Mouse (Mus musculus): ENCODE measurements around the gene Zfp345. TPM values are rescaled to one million over a fixed set of nuclear protein-coding genes. Genes with fewer than 3 reads are reported as not detected.

Gene Zfp345
- 0.05 and 0.06 TPM in 2 replicates for polyA plus RNA-seq (2012; rRNA removed)

DNA sequence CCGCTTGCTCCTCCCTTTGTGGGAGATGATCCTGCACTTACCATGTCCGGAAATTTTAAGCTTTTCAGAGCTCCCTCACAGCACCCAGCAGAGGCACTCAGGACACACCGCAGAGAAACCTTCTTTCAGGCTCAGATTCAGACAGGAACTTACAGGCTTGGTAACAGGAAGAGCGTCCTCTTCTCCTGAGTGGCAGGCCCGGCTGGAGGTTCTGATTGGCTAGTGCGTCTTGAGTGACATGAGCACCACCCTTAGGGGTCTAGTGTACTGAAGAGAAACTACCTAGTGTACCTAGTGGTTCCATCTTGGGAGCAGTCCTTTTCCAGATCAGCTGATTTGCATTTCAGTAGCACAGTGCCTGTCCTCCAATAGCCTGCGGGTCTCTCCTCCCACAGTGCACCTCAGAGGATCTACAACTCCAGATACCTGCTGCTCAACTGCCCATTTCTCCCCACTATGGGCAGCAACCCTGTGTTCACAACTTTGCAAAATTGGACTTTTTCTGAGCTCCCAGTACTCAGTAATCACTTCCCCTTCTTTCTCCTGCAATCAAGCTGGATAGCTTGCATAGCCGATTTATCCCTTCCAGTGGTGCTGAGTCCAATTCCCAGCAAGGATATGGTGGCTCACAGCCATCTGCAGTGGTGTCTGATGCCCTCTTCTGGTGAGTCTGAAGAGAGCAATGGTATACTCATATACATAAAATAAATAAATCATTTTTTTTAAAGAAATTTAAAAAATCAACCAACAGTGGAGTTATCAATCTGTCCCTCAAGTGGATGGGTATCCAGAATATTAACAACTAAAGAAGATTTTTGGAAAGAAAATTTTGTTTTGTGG lies at the start of gene Zfp345:
TSS of gene Zfp345 (minus strand) at position 153 of the 840 bp plus-strand sequence.

DNA sequence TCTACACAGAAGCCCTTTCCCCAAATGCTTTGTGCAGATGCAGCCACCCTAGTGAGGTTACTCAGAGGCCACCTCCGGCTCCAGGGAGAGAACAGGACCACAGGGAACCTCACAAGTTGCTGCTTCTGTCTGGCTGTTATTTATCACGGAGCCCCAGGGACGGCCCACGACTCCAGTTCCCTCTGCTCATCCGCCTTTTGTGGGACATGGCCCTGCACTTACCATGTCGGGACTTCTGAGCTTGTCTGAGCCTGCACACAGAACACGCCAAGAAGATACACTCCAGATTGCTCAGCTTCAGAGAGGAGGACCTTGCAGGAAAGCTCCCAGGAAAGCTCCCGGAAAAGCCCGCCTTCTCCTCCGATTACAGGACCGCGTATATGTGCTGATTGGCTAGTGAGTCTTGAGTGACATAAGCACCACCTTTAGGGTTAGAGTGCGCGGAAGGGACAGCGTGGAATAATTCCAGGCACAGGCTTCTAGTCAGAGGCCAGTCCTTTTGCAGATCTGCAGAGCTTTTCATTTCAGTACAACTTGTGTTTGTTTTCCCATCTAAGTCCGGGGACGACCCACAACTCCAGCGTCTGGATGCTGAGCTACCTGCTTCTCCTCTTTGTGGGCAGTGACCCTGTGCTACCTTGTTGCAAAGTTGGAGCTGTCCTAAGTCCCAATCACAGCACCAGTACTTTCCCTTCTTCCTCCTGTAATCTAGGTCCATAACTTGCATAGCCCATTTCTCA lies 33.5 kb downstream of the Zfp345 start, which contains the start of gene Zfp442:
TSS of gene Zfp442 (minus strand) at position 307 of the 740 bp plus-strand sequence.

Other genes starting within 250 kb of the Zfp345 start
- 0.68 and 2.5 TPM in 2 replicates for gene Gm21994, start 229.5 kb downstream of the Zfp345 start, polyA plus RNA-seq (2012; rRNA removed)
- 0.06 TPM in 1 of 2 replicates, not detected in the other for gene Gm14124, start 227.6 kb downstream of the Zfp345 start, polyA plus RNA-seq (2012; rRNA removed)
- gene Gm10130, start 161.4 kb downstream of the Zfp345 start, polyA plus RNA-seq (2012; rRNA removed) = 0.73 TPM in 1 of 2 replicates, not detected in the other
- gene 3300002I08Rik, start 122.3 kb downstream of the Zfp345 start, polyA plus RNA-seq (2012; rRNA removed) = 3.1 and 4.2 TPM in 2 replicates
- gene Zfp442, start 33.6 kb downstream of the Zfp345 start, polyA plus RNA-seq (2012; rRNA removed) = 1.5 and 2.7 TPM in 2 replicates
- 0.12 and 0.30 TPM in 2 replicates for gene Cst7, start 85.3 kb upstream of the Zfp345 start, polyA plus RNA-seq (2012; rRNA removed)
- gene Apmap, start 123.5 kb upstream of the Zfp345 start, polyA plus RNA-seq (2012; rRNA removed) = 37.6 and 65.9 TPM in 2 replicates
- 19.2 and 29.4 TPM in 2 replicates for gene Acss1, start 183.4 kb upstream of the Zfp345 start, polyA plus RNA-seq (2012; rRNA removed)
- 0.35 and 0.64 TPM in 2 replicates for gene Vsx1, start 204.3 kb upstream of the Zfp345 start, polyA plus RNA-seq (2012; rRNA removed)

Measured in central nervous system, embryonic 11.5 days (tissue).